Mouse (Mus musculus) CH12.LX (cell line): Measurements from ENCODE around the gene Prkg1. TPM values are rescaled to one million over a fixed set of nuclear protein-coding genes. Genes with fewer than 3 reads are reported as not detected.

Source experiments
- DNase-seq: peaks from one replicate; pipeline ENCODE4 v3.0.0-alpha.2; 2013; ENCODE audit errors: extremely low read depth
- H3K27ac ChIP-seq: 2 replicates; pipeline ENCODE4 v1.5.1; 2012; ENCODE audit warnings: low read depth, mild to moderate bottlenecking, control low read depth, moderate library complexity; ENCODE audit not compliant: insufficient read depth
- H3K27me3 ChIP-seq: replicated peaks from 2 replicates; pipeline ENCODE3; 2012; ENCODE audit warnings: inconsistent platforms
- H3K36me3 ChIP-seq, 2 experiments: replicated peaks in 1 of 2; 2 replicates each; pipeline versions ENCODE3 to v1.6.1; 2012; ENCODE audit warnings: inconsistent platforms in 1 of 2, low read length in 1 of 2, mild to moderate bottlenecking in 1 of 2, mixed read lengths in 1 of 2, moderate library complexity in 1 of 2; ENCODE audit not compliant: control insufficient read depth in 1 of 2, insufficient read depth in 1 of 2
- H3K4me1 ChIP-seq, 2 experiments: 2 replicates each; pipeline ENCODE4 v1.6.1; 2012; ENCODE audit warnings: inconsistent platforms in 1 of 2, moderate library complexity in 1 of 2; ENCODE audit not compliant: insufficient read depth in 2 of 2, control insufficient read depth in 1 of 2
- H3K4me2 ChIP-seq: 2 replicates; pipeline ENCODE4 v1.6.1; 2012; ENCODE audit warnings: low read depth, mild to moderate bottlenecking, control low read depth; ENCODE audit not compliant: poor library complexity, insufficient read depth, severe bottlenecking
- H3K4me3 ChIP-seq, 3 experiments: fragments of 150-350 bp in 1 of 3; sonication (generic) in 1 of 3; replicated peaks in 1 of 3; 2 replicates each; pipeline versions ENCODE3 to v1.5.1; 2011 to 2012; ENCODE audit warnings: low read depth in 2 of 3, low read length in 2 of 3, mild to moderate bottlenecking in 2 of 3, moderate library complexity in 2 of 3, control low read depth in 1 of 3, improper control_type of control experiment in 1 of 3, inconsistent platforms in 1 of 3, mixed read lengths in 1 of 3; ENCODE audit not compliant: poor library complexity in 1 of 3
- H3K79me2 ChIP-seq: replicated peaks from 2 replicates; pipeline ENCODE4 v1.6.1; 2012; ENCODE audit warnings: mild to moderate bottlenecking, moderate library complexity; ENCODE audit not compliant: control insufficient read depth, poor library complexity, insufficient read depth, severe bottlenecking; ENCODE audit errors: extremely low read depth
- H3K9ac ChIP-seq: 2 replicates; pipeline ENCODE4 v1.6.1; 2012; ENCODE audit warnings: low read depth, mild to moderate bottlenecking, control low read depth, moderate library complexity; ENCODE audit not compliant: insufficient read depth
- H3K9me3 ChIP-seq: replicated peaks from 2 replicates; pipeline ENCODE3; 2012; ENCODE audit warnings: low read length, inconsistent platforms, mixed read lengths
- BHLHE40 ChIP-seq: IDR thresholded peaks from 2 replicates; pipeline ENCODE4 v1.6.1; 2011; ENCODE audit warnings: mild to moderate bottlenecking, low read depth, low read length, improper control_type of control experiment
- CHD1 ChIP-seq: IDR thresholded peaks from 2 replicates; pipeline ENCODE4 v1.6.1; 2012; ENCODE audit warnings: low read depth, low read length, improper control_type of control experiment, inconsistent platforms
- CTCF ChIP-seq, 2 experiments: IDR thresholded peaks in 1 of 2; conservative IDR thresholded peaks in 1 of 2; 2 replicates each; pipeline ENCODE4 v1.5.1; 2011 to 2012; ENCODE audit warnings: low read depth in 2 of 2, low read length in 2 of 2, improper control_type of control experiment in 1 of 2, inconsistent platforms in 1 of 2, mild to moderate bottlenecking in 1 of 2, moderate library complexity in 1 of 2
- E2F4 ChIP-seq: IDR thresholded peaks from 2 replicates; pipeline ENCODE4 v1.6.1; 2011; ENCODE audit warnings: low read depth, low read length, improper control_type of control experiment; ENCODE audit not compliant: insufficient replicate concordance
- ELF1 ChIP-seq: IDR thresholded peaks from 2 replicates; pipeline ENCODE4 v1.6.1; 2014; ENCODE audit warnings: low read depth, mild to moderate bottlenecking, inconsistent platforms, low read length, improper control_type of control experiment
- EP300 ChIP-seq: IDR thresholded peaks from 2 replicates; pipeline ENCODE4 v1.6.1; 2011; ENCODE audit warnings: low read length, improper control_type of control experiment
- ETS1 ChIP-seq: conservative IDR thresholded peaks from 2 replicates; pipeline ENCODE4 v1.6.1; 2012; ENCODE audit warnings: low read depth, mild to moderate bottlenecking, inconsistent platforms, low read length, improper control_type of control experiment, moderate library complexity
- IRF4 ChIP-seq: IDR thresholded peaks from 2 replicates; pipeline ENCODE4 v1.6.1; 2014; ENCODE audit warnings: low read depth, mild to moderate bottlenecking, inconsistent platforms, low read length, improper control_type of control experiment
- JUND ChIP-seq: conservative IDR thresholded peaks from 2 replicates; pipeline ENCODE4 v1.6.1; 2011; ENCODE audit warnings: low read depth, low read length, improper control_type of control experiment
- KAT2A ChIP-seq: IDR thresholded peaks from 2 replicates; pipeline ENCODE4 v1.6.1; 2012; ENCODE audit warnings: low read length, improper control_type of control experiment, inconsistent platforms; ENCODE audit not compliant: insufficient replicate concordance
- MAFK ChIP-seq: IDR thresholded peaks from 2 replicates; pipeline ENCODE4 v1.6.1; 2011; ENCODE audit warnings: low read length, improper control_type of control experiment; ENCODE audit not compliant: insufficient replicate concordance
- MAX ChIP-seq: IDR thresholded peaks from 2 replicates; pipeline ENCODE4 v1.6.1; 2011; ENCODE audit warnings: low read length, improper control_type of control experiment
- MAZ ChIP-seq: IDR thresholded peaks from 2 replicates; pipeline ENCODE4 v1.6.1; 2012; ENCODE audit warnings: low read depth, mild to moderate bottlenecking, inconsistent platforms, low read length, improper control_type of control experiment, moderate library complexity
- MXI1 ChIP-seq: IDR thresholded peaks from 2 replicates; pipeline ENCODE4 v1.6.1; 2011; ENCODE audit warnings: mild to moderate bottlenecking, low read depth, low read length, improper control_type of control experiment
- MYC ChIP-seq: IDR thresholded peaks from 2 replicates; pipeline ENCODE4 v1.6.1; 2011; ENCODE audit warnings: low read depth, mild to moderate bottlenecking, improper control_type of control experiment, low read length
- NRF1 ChIP-seq: IDR thresholded peaks from 2 replicates; pipeline ENCODE4 v1.6.1; 2014; ENCODE audit warnings: low read depth, mild to moderate bottlenecking, inconsistent platforms, low read length, improper control_type of control experiment, moderate library complexity
- POLR2A ChIP-seq: IDR thresholded peaks from 2 replicates; pipeline ENCODE4 v1.6.1; 2011; ENCODE audit warnings: low read depth, mild to moderate bottlenecking, improper control_type of control experiment, low read length
- POLR2AphosphoS2 ChIP-seq: IDR thresholded peaks from 2 replicates; pipeline ENCODE4 v1.6.1; 2011; ENCODE audit warnings: low read depth, low read length, improper control_type of control experiment
- RAD21 ChIP-seq: IDR thresholded peaks from 2 replicates; pipeline ENCODE4 v1.6.1; 2011; ENCODE audit warnings: low read depth, mild to moderate bottlenecking, low read length, improper control_type of control experiment, moderate library complexity
- RCOR1 ChIP-seq: conservative IDR thresholded peaks from 2 replicates; pipeline ENCODE4 v1.6.1; 2012; ENCODE audit warnings: low read depth, mild to moderate bottlenecking, inconsistent platforms, low read length, improper control_type of control experiment
- SIN3A ChIP-seq: IDR thresholded peaks from 2 replicates; pipeline ENCODE4 v1.6.1; 2012; ENCODE audit warnings: low read length, improper control_type of control experiment, inconsistent platforms
- SMC3 ChIP-seq: IDR thresholded peaks from 2 replicates; pipeline ENCODE4 v1.6.1; 2011; ENCODE audit warnings: low read depth, low read length, improper control_type of control experiment
- TBP ChIP-seq: conservative IDR thresholded peaks from 2 replicates; pipeline ENCODE4 v1.6.1; 2011; ENCODE audit warnings: low read depth, low read length, improper control_type of control experiment
- TCF12 ChIP-seq: IDR thresholded peaks from 2 replicates; pipeline ENCODE4 v1.6.1; 2014; ENCODE audit warnings: low read depth, mild to moderate bottlenecking, inconsistent platforms, low read length, improper control_type of control experiment
- UBTF ChIP-seq: IDR thresholded peaks from 2 replicates; pipeline ENCODE4 v1.6.1; 2012; ENCODE audit warnings: low read depth, mild to moderate bottlenecking, inconsistent platforms, low read length, improper control_type of control experiment, moderate library complexity
- USF1 ChIP-seq: IDR thresholded peaks from 2 replicates; pipeline ENCODE4 v1.6.1; 2014; ENCODE audit warnings: low read depth, mild to moderate bottlenecking, inconsistent platforms, low read length, improper control_type of control experiment
- USF2 ChIP-seq: conservative IDR thresholded peaks from 2 replicates; pipeline ENCODE4 v1.6.1; 2011; ENCODE audit warnings: low read depth, low read length, improper control_type of control experiment
- ZKSCAN1 ChIP-seq: IDR thresholded peaks from 2 replicates; pipeline ENCODE4 v1.6.1; 2012; ENCODE audit warnings: low read depth, inconsistent platforms, low read length, improper control_type of control experiment, borderline replicate concordance
- ZMIZ1 ChIP-seq: IDR thresholded peaks from 2 replicates; pipeline ENCODE4 v1.6.1; 2012; ENCODE audit warnings: low read depth, mild to moderate bottlenecking, inconsistent platforms, low read length, improper control_type of control experiment
- ZNF384 ChIP-seq: IDR thresholded peaks from 2 replicates; pipeline ENCODE4 v1.6.1; 2012; ENCODE audit warnings: low read depth, low read length, improper control_type of control experiment, inconsistent platforms
- dilution Hi-C: fragments of 300-500 bp; cut with MboI; formaldehyde crosslinking; loops from 2 replicates; pipeline ENCODE4 v1.14.3; 2020; ENCODE audit warnings: low sequenced_read_pairs; ENCODE audit not compliant: extremely low pct_unique_long_range_greater_than_20kb, extremely low pct_ligation_motif_present
- in situ Hi-C: fragments of 300-500 bp; cut with MboI; formaldehyde crosslinking; loops from 3 replicates; pipeline ENCODE4 v1.14.3; 2019; ENCODE audit warnings: low sequenced_read_pairs, low pct_ligation_motif_present, low pct_unique_long_range_greater_than_20kb, mixed read lengths
- polyA plus RNA-seq: library from polyadenylated mRNA; unstranded; fragments of >175 nt; gene quantifications from 2 replicates; pipeline ENCODE4 v1.2.1, GENCODE M21; 2012; ENCODE audit warnings: low read depth; ENCODE audit not compliant: insufficient read length
- total RNA-seq, 2 experiments: library from RNA; depleted of rRNA; stranded (reverse); fragments of 300-350 nt in 1 of 2; fragments of >200 nt in 1 of 2; gene quantifications; 2 replicates each; pipeline ENCODE4 v1.2.3; 2012 to 2014

Prkg1 gene
- total and polyA plus RNA-seq, 3 experiments = not detected

- Histone ChIP-seq H3K27me3 (no peaks in the 10 kb centered on the region), H3K36me3 (no peaks in the 10 kb centered on the region), H3K79me2 (no peaks in the 10 kb centered on the region), H3K4me1 (peaks cover 0 to 5% of the 10 kb centered on the region in 2 experiments; a peak in 2 of 4 replicates), H3K27ac (no peak overlapping the region), H3K9ac (no peak overlapping the region), H3K4me2 (no peak overlapping the region), H3K9me3 (no peaks in the 10 kb centered on the region), H3K4me3 (no peak overlapping the region)
- dilution Hi-C loops (no loop called here), in situ Hi-C loops (no loop called here)
- TF ChIP-seq USF2 (no peak), CHD1 (no peak), POLR2A (no peak), UBTF (no peak), JUND (no peak), E2F4 (no peak), TBP (no peak), SMC3 (no peak), ETS1 (no peak), SIN3A (no peak), POLR2AphosphoS2 (no peak), ZMIZ1 (no peak), USF1 (no peak), ZNF384 (no peak), MYC (no peak), MXI1 (no peak), CTCF (conservative IDR thresholded peaks at IDR 0.05 in 1 of 2, IDR thresholded peaks at IDR 0.05 in 1 of 2; ENCODE audit: low read depth in 2 of 2, low read length in 2 of 2) (no peak), RAD21 (no peak), TCF12 (no peak), NRF1 (no peak)
- no peak for DNase-seq
Measured at GRCm38 (mm10) chr19:31188559-31189218, 576.1 kb downstream of the Prkg1 start.

GRCm38 (mm10) chr19:31180757-31181156 is 584.1 kb downstream of the Prkg1 start:
- no peak for DNase-seq
- dilution Hi-C loops = no loop called here
- TF ChIP-seq SIN3A (no peak), MYC (no peak), ZMIZ1 (no peak), TCF12 (no peak), MAFK (no peak), IRF4 (no peak), RCOR1 (no peak), KAT2A (no peak), ZKSCAN1 (no peak), CHD1 (no peak), MAX (no peak), ETS1 (no peak), USF1 (no peak), RAD21 (no peak), EP300 (no peak), MAZ (no peak), ZNF384 (no peak), ELF1 (no peak), BHLHE40 (no peak)
- TF ChIP-seq, all 38 proteins: peak for 0

More at GRCm38 (mm10) chr19:31180757-31181156, 584.1 kb downstream of the Prkg1 start:
- Histone ChIP-seq H3K4me3 (no peak overlapping the region), H3K27ac (no peak overlapping the region), H3K9me3 (no peaks in the 10 kb centered on the region), H3K4me2 (no peak overlapping the region), H3K36me3 (no peaks in the 10 kb centered on the region), H3K79me2 (no peaks in the 10 kb centered on the region), H3K4me1 (no peaks in the 10 kb centered on the region), H3K27me3 (no peaks in the 10 kb centered on the region), H3K9ac (no peak overlapping the region)
- in situ Hi-C loops = no loop called here
